Mouse (Mus musculus) cerebellum, postnatal 25 days (tissue): ENCODE results near the gene Jdp2.

Experiments used
- DNase-seq, 2 experiments: peaks; one replicate each; pipeline ENCODE4 v3.0.0; 2021; ENCODE audit warnings: mixed read lengths in 2 of 2

Gene Jdp2

GRCm38 (mm10) chr12:85687217-85687533, 88.3 kb downstream of the Jdp2 start:
- DNase-seq: no peak

GRCm38 (mm10) chr12:85687846-85688245, 89.0 kb downstream of the Jdp2 start:
- no peak for DNase-seq
